Mouse (Mus musculus): Measurements from ENCODE around the gene Gjb3. TPM values are rescaled to one million over a fixed set of nuclear protein-coding genes. Genes with fewer than 3 reads are reported as not detected.

The Gjb3 gene
- total RNA-seq, 2 experiments from 2014 or later, result 0.37 to 0.38 TPM

DNA sequence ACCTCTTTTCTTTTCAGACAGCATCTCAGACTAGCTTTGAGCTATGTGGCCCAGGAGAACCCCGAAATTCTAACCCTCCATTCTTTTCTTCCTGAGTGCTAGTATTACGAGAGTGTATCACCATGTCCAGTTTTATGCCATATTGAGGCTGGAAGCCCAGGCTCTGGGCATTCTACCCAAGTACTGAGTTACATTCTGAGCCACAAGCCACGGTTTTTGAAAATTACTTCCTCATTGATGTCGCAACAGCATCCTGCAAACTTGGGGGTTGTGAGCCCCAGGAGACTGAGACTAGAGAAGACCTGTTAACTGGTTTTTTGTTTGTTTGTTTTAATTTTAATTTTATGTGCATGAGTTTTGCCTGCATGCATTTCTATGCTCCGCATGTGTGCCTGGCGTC is 2.9 kb downstream of the Gjb3 start:
- Histone ChIP-seq H3K4me3 (no peak overlapping the region), H3K27ac (no peak overlapping the region)
- TF ChIP-seq CTCF (conservative IDR thresholded peaks at IDR 0.05), result no peak
- DNase-seq (ENCODE audit: low spot score in 2 of 2), result no peak

DNA sequence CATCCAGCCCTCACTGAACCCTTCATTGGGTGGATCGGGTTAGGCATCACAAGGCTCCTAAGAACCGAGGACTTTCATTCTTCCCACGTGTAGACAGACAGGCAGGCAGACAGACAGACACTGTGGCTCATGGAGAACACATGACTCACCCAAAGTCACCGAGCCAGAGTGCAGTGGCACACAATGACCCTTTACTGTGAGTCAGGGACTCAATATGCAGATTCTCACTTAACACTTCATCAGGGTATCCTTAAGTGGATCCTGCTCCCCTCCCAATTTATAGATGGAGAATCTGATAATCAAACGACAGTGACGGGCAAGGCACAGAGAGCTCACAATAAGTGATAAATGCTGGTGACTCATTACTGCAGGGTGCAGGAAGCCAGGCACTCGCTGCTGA is 3.4 kb downstream of the Gjb3 start:
- H3K27ac ChIP-seq, result no peak overlapping the region
- no peak overlapping the region for H3K4me3 ChIP-seq
- DNase-seq (ENCODE audit: low spot score in 2 of 2), result no peak
- TF ChIP-seq CTCF (conservative IDR thresholded peaks at IDR 0.05), result no peak

DNA sequence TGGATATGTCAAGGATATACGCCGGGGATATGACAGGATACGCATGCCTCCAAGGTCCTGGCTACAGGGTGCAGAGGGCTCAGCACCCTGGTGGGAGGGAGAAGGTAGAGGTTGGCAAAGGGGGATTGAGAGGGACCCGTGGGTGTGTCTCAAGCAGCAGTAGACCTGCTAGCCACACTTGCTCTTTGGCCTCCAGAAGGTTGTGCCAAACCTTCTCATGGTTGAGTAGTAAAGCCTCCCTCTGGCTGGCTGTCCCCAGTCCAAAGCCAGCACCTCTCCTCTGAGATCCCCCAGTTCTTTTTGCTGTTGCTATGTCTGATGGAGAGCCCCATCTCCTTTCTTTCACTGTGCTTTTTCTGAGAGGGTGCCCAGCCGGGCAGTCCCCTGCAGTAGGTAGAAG is 5.4 kb downstream of the Gjb3 start:
- no peak for DNase-seq (ENCODE audit: low spot score in 2 of 2)
- Histone ChIP-seq H3K27ac (no peak overlapping the region), H3K4me3 (no peak overlapping the region)
- TF ChIP-seq CTCF (conservative IDR thresholded peaks at IDR 0.05), result no peak

DNA sequence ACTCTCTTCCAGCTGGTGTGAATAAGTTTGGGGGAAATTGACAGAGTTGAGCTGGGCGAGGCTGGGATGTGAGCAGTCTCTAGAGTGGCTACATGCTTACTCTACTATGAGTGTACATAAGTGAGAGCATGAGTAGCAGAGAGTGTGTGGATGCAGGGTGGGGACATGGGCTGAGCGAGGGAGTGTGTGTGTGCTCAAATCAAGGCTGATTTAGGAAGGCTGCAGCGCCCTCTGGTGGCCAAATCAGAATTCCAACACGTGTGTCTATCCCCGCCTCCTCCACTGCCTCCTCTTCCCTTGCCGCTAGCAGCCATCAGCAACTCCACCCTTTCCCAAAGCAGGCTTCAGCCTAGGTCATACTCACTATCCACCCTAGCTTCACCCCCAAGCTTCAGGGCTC is 5.9 kb downstream of the Gjb3 start:
- TF ChIP-seq CTCF (conservative IDR thresholded peaks at IDR 0.05), result peak; percentile 84
- Histone ChIP-seq H3K27ac (no peak overlapping the region), H3K4me3 (no peak overlapping the region)
- DNase-seq (ENCODE audit: low spot score in 2 of 2), result peak; percentile 69 to 85

DNA sequence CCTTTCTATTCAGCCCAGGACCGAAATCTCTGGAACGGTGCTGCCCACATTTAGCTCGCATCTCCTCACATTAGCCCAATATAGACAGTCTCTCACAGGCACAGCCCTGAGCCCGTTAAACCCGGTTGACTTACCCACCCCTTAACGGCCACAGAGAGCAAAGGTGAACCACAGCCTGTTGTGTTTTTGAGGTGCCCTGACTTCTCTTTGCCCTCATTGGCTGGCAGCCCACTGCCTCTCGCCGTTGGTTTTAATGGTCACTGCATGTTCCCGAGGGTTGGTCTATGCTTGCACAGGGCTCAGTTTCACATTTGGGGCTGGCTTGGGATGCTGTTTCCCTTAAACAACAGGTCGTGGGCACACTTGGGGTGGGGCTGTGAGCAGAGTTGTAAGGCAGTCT is 6.3 kb downstream of the Gjb3 start:
- TF ChIP-seq CTCF (conservative IDR thresholded peaks at IDR 0.05), result no peak
- Histone ChIP-seq H3K4me3 (no peak overlapping the region), H3K27ac (no peak overlapping the region)
- no peak for DNase-seq (ENCODE audit: low spot score in 2 of 2)

DNA sequence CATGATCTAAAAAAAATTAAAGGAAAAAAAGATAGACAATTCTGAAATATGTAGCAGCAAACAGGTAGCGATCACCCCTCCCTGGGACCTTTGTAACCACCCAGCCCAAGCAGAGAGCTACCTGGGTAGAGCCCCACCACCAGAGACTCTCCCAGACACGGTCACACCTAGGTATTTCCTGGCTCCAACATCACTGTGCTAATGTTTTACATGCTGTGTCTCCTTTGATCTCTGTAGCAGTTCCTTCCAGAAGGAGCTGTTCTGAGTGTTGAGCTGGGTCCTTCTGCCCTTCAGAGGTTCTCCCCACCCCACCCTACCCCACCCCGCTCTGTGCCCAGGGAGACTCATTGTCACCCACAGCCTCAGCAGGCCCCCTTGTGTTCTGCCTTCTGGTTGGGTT is 7.0 kb downstream of the Gjb3 start:
- no peak for TF ChIP-seq CTCF (conservative IDR thresholded peaks at IDR 0.05)
- DNase-seq (ENCODE audit: low spot score in 2 of 2), result no peak
- Histone ChIP-seq H3K27ac (no peak overlapping the region), H3K4me3 (no peak overlapping the region)

DNA sequence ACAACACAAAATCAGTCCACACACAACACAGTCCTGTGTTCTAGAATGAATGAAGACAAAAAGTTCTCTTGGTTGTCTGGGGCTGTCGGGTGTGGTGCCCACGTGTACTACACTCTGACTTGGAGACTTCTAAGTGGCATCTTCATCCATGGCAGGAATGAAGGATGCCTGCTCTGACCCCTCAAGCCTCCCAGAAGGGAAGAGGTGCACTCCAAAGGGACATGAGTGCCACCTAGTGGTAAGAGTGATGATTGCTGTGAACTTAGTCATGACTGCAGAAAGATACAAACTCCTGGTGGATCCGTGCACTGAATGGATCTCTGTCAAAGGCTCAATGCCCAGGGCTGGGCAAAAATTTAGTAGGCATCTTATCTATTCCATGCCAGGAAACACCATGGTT is 11.0 kb downstream of the Gjb3 start:
- DNase-seq (ENCODE audit: low spot score in 2 of 2), result peak; percentile 47 to 82
- Histone ChIP-seq H3K4me3 (no peak overlapping the region), H3K27ac (no peak overlapping the region)
- TF ChIP-seq CTCF (conservative IDR thresholded peaks at IDR 0.05), result peak; percentile 93

DNA sequence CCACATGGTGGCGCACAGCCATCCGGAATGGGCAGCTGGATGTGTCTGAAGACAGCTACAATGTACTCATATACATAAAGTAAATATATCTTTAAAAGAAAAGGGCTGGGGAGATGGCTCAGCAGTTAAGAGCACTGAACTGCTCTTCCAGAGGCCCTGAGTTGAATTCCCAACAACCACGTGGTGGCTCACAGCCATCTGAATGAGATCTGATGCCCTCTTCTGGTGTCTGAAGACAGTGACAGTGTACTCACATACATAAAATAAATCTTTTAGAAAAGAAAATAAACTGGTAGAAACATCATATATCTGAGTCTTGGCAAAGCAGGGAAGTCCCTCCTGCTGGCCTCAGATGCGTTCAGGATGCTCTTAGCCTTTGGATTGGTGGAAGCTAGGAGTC is 13.5 kb downstream of the Gjb3 start:
- peak; percentile 74 for TF ChIP-seq CTCF (conservative IDR thresholded peaks at IDR 0.05)
- DNase-seq (ENCODE audit: low spot score in 2 of 2), result no peak
- no peak overlapping the region for H3K27ac ChIP-seq
- no peak overlapping the region for H3K4me3 ChIP-seq

DNA sequence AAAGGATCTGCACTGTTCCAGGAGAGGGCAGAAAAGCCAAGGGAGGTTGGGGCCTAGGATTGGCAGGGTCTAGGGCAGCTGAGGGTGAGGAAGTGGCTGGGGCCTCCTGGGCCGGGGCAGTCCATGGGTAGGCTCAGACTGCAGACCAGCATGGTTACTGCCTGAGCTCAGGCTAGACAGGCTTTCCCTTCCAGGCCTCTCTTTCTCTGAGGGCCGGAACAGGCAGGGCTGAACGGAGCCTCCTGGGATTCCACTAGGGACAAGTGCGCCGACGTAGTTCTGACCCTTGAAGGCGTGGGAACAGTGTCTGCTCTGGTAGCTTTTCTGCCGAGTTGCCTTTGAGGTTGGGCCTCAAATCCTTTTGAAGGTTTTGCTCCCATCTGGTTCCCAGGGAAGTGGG is 14.9 kb downstream of the Gjb3 start:
- no peak for TF ChIP-seq CTCF (conservative IDR thresholded peaks at IDR 0.05)
- H3K4me3 ChIP-seq, result no peak overlapping the region
- H3K27ac ChIP-seq, result no peak overlapping the region
- DNase-seq (ENCODE audit: low spot score in 2 of 2), result no peak

DNA sequence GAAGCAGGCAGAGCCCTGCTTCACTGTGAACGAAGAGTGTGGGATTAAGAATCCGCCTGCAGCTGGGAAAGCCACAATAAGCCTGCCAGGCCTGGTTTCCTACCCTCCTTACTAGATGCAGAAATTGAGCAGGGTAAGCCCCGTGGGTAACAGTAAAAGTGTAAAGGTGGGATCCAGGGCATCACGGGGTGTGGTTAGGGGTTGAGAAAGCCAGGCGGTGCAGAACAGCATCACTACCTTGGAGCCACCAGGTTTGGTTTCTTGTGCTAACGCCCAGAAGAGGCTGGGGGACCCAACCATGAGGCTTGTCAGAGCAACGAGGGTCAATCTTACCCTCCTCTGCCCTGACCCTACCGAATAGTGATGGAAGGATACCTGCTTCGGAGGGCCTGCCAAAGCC is 16.1 kb downstream of the Gjb3 start:
- peak overlapping the region; percentile 71 for H3K4me3 ChIP-seq
- DNase-seq (ENCODE audit: low spot score in 2 of 2), result no peak
- TF ChIP-seq CTCF (conservative IDR thresholded peaks at IDR 0.05), result no peak
- H3K27ac ChIP-seq, result peak overlapping the region; percentile 55

DNA sequence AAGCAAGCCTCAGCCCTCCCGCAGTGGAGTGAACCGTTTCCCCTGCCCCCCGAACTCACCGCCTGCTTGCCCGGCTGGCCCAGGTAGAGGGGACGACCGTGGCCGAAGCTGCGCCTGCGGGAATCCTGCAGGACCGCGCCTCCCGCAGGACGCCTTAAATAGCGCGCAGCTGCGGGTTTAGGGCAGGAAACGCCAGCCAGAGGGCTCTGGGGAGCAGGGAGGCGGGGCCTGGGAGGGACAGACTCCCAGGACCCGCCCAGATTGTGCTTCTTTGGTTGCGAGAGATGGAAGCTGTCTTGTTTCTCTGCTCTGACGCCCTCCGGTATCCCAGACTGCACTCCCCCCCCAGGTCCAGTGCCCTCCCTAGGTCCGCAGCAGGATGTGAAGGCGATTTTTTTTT is 16.8 kb downstream of the Gjb3 start, which contains the start of gene Gja4:
Gene Gja4 (minus strand): TSS at position 179 of the 400 bp plus-strand sequence.
- peak; percentile 66 for TF ChIP-seq CTCF (conservative IDR thresholded peaks at IDR 0.05)

DNA sequence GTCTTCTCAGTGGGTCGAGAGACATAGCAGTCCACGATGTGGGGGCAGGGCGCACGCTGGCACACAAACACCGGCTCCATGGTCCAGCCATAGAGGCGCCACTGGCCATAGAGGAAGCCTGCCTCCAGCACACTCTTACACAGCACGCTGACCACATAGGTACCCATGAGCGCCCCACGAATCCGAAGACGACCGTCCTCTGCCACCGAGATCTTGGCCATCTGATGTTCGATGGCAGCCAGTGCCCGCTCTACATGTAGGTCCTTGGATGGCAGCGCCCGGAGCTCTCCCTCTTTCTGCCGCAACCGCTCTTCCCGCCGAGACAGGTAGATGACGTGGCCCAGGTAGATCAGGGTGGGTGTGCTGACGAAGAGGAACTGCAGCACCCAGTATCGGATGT is 18.3 kb downstream of the Gjb3 start:
- DNase-seq (ENCODE audit: low spot score in 2 of 2), result no peak
- no peak overlapping the region for H3K27ac ChIP-seq
- TF ChIP-seq CTCF (conservative IDR thresholded peaks at IDR 0.05), result no peak
- peak overlapping the region; percentile 9; the same call in 1 of the 2 replicates for H3K4me3 ChIP-seq

More for the DNA sequence above, 16.8 kb downstream of the Gjb3 start, which contains the start of gene Gja4:
- peak within 1 kb of the TSS; percentile 55 for H3K27ac ChIP-seq
- peak; percentile 49 to 59 for DNase-seq (ENCODE audit: low spot score in 2 of 2)
- peak within 1 kb of the TSS; percentile 71 for H3K4me3 ChIP-seq

DNA sequence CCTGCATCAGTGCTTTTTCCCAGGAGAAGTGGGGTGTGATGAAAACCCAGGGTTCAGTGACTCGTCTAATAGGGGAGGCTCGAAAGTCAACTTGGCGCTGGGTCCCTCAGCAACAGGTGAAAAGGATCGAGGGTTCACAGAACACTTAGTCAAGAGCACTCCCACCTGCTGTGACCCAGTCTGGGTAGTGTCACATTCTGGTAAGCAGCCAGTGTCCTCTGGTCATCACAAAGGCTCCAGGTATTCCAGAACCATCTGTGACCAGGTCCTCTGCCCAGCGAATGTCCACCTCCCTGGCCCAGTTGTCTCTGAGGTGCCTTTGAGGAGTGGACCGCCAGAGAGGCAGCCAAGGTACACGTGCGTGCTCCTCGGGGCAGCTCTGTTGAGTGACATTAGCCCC is 19.1 kb downstream of the Gjb3 start:
- DNase-seq (ENCODE audit: low spot score in 2 of 2), result no peak
- no peak for TF ChIP-seq CTCF (conservative IDR thresholded peaks at IDR 0.05)
- Histone ChIP-seq H3K27ac (no peak overlapping the region), H3K4me3 (no peak overlapping the region; the same call in 1 of the 2 replicates)

DNA sequence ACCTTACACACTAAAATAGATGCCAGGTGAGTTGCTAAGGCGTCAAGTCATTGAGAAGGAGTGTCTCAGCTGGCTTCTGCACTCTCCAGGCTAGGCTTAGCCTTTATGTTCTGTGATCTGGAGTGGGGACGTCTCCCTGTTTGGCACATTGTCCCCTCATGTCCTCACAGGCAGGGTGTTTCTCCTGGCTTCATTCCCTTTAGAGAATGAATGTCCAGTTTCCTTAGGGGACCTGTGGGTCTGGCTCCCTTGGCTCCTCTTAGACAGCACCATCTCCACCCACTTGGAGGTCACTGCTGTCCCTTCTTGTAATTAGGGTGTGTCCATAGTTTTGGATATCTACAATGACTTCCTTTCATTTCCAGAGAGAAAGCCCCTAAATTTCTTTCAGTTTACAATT is 23.7 kb downstream of the Gjb3 start:
- H3K27ac ChIP-seq, result no peak overlapping the region
- no peak overlapping the region for H3K4me3 ChIP-seq
- DNase-seq (ENCODE audit: low spot score in 2 of 2), result no peak
- no peak for TF ChIP-seq CTCF (conservative IDR thresholded peaks at IDR 0.05)

DNA sequence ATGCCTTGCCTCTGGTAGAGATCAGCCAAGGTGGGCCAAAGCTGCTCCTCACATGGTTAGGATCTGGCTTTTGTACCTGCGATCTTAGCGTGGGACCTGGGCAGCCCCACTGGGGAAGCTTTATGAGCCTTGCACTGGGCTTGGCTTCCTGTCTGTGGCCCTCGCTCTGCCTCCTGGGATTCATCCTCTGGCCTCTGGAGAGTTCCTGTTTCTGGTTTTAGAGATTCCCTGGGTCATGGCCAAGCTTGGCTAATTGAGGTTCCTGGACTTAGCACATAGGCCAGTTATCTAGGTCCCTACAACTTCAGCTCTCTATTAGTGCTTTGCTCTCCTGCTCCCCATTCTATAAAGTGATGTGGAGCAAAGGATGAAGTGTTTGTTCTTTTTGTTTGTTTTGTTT is 26.8 kb downstream of the Gjb3 start:
- H3K27ac ChIP-seq, result no peak overlapping the region
- no peak overlapping the region for H3K4me3 ChIP-seq
- TF ChIP-seq CTCF (conservative IDR thresholded peaks at IDR 0.05), result no peak
- DNase-seq (ENCODE audit: low spot score in 2 of 2), result no peak
